ENCODE assay signal across 13 mouse cellular contexts in genomic region chr6:146207204-146207959, GRCm38 (mm10).
DNase-seq lines count a peak whose midpoint lies in the region; ATAC-seq and TF ChIP-seq lines count a peak whose summit lies in the region.
"Had no signal": no experiment of that assay in that cellular context is flagged by ENCODE, and none has a peak within 500 bp of the region (broad histone marks: within the 10 kb centered on the region; RNA-seq: fewer than 3 reads in every experiment).

No protein-coding gene starts in this region.

- no peaks in the 10 kb centered on the region for H3K27me3 ChIP-seq in lung, embryonic 14.5 days (ENCODE audit: insufficient read depth, low read length)
- H3K27me3 ChIP-seq in splenic B cell, adult 2 months (ENCODE audit: control insufficient read depth, insufficient read depth, low read length, poor library complexity, severe bottlenecking), result no peaks in the 10 kb centered on the region
- no peaks in the 10 kb centered on the region for H3K27me3 ChIP-seq in forebrain, embryonic 10.5 days (ENCODE audit: poor library complexity, severe bottlenecking)
- H3K27me3 ChIP-seq: intestine, embryonic 15.5 days had no signal

- H3K9me3 ChIP-seq in lung, embryonic 14.5 days (ENCODE audit: low read depth, low read length), result no peaks in the 10 kb centered on the region
- no peaks in the 10 kb centered on the region for H3K9me3 ChIP-seq in forebrain, embryonic 10.5 days
- H3K9me3 ChIP-seq: intestine, embryonic 15.5 days had no signal

- no peaks in the 10 kb centered on the region for H3K4me1 ChIP-seq in lung, embryonic 14.5 days (ENCODE audit: insufficient read depth)
- no peaks in the 10 kb centered on the region for H3K4me1 ChIP-seq in forebrain, embryonic 10.5 days
- H3K4me1 ChIP-seq: intestine, embryonic 15.5 days had no signal

- H3K4me3 ChIP-seq in lung, embryonic 14.5 days (ENCODE audit: low read depth, low read length), result no peak overlapping the region
- no peak overlapping the region for H3K4me3 ChIP-seq in left cerebral cortex, adult 2 months
- H3K4me3 ChIP-seq in forebrain, embryonic 10.5 days, result no peak overlapping the region
- H3K4me3 ChIP-seq: intestine, embryonic 15.5 days had no signal

- ATAC-seq in lung, embryonic 14.5 days (ENCODE audit: insufficient read depth), result no peak
- ATAC-seq: activated CD4-positive, CD25-positive, alpha-beta regulatory T cell, adult 4 months; intestine, embryonic 15.5 days had no signal

- TF ChIP-seq CTCF in lung, embryonic 14.5 days (IDR thresholded peaks at IDR 0.05; ENCODE audit: low read depth), result no peak
- TF ChIP-seq CTCF in left cerebral cortex, adult 2 months (IDR thresholded peaks at IDR 0.05), result no peak

- H3K9ac ChIP-seq in lung, embryonic 14.5 days, result no peak overlapping the region
- H3K9ac ChIP-seq: intestine, embryonic 15.5 days had no signal

- H3K36me3 ChIP-seq in lung, embryonic 14.5 days (ENCODE audit: insufficient read depth), result no peaks in the 10 kb centered on the region
- H3K36me3 ChIP-seq in splenic B cell, adult 2 months (ENCODE audit: control insufficient read depth, insufficient read depth, low read length, poor library complexity, severe bottlenecking), result no peaks in the 10 kb centered on the region
- no peaks in the 10 kb centered on the region for H3K36me3 ChIP-seq in forebrain, embryonic 10.5 days (replicated peaks)
- H3K36me3 ChIP-seq: intestine, embryonic 15.5 days had no signal

- WGBS in lung, embryonic 14.5 days, result 72% methylated on average over 10 of the region's 10 CpGs
- WGBS in forebrain, embryonic 10.5 days, result 88% methylated on average over 10 of the region's 10 CpGs

- H3K4me2 ChIP-seq in lung, embryonic 14.5 days, result no peak overlapping the region
- H3K4me2 ChIP-seq: intestine, embryonic 15.5 days; midbrain, embryonic 11.5 days had no signal

- intact Hi-C loops in left cerebral cortex, adult 2 months (cut with DNase I), result no loop called here

- no peak overlapping the region for H3K27ac ChIP-seq in lung, embryonic 14.5 days (ENCODE audit: low read depth)
- no peak overlapping the region for H3K27ac ChIP-seq in left cerebral cortex, adult 2 months
- H3K27ac ChIP-seq in forebrain, embryonic 10.5 days, result no peak overlapping the region
- H3K27ac ChIP-seq: intestine, embryonic 15.5 days had no signal

- peak; percentile 16 for DNase-seq in lung, embryonic 14.5 days
- no peak for DNase-seq in lung, postnatal 14 days
- DNase-seq in heart, adult 9 months (ENCODE audit: low spot score in 2 of 2), result peak; percentile 58 to 79
- DNase-seq in kidney, adult 9 months, result peak; percentile 56
- peak; percentile 41 for DNase-seq in splenic B cell, adult 2 months (ENCODE audit: low read depth, low spot score)
- DNase-seq in ovary, postnatal 36 days (ENCODE audit: low spot score), result no peak
- DNase-seq in left cerebral cortex, adult 2 months (ENCODE audit: extremely low spot score in 1 of 2, low spot score in 2 of 2), result no peak
- DNase-seq in forebrain, embryonic 10.5 days (ENCODE audit: extremely low spot score, low spot score), result no peak
- DNase-seq: cerebellum, adult 11-12 months; gastrocnemius, postnatal 10 days had no signal

Comparison
In these comparisons a context has a peak if more than half of its experiments do, and no peak if none do; other contexts are left out.
1. DNase-seq: peak in lung, embryonic 14.5 days (single experiment), heart, adult 9 months (2 of 2), kidney, adult 9 months (single experiment) and splenic B cell, adult 2 months (single experiment); none in lung, postnatal 14 days (single experiment), ovary, postnatal 36 days (single experiment), left cerebral cortex, adult 2 months (0 of 2) and forebrain, embryonic 10.5 days (single experiment).